Mouse (Mus musculus) left cerebral cortex, postnatal 4 days (tissue): Measurements from ENCODE around the gene Lamb1. TPM values are rescaled to one million over a fixed set of nuclear protein-coding genes. Genes with fewer than 3 reads are reported as not detected.

Experiments
- DNase-seq: peaks from one replicate; pipeline ENCODE4 v3.0.0-alpha.2; 2022
- intact Hi-C: fragments of 180-260 bp; cut with DNase I; formaldehyde crosslinking; loops from one replicate; pipeline ENCODE4 v1.15.1; 2025
- total RNA-seq, 2 experiments: library from RNA; stranded (reverse); gene quantifications; 2 replicates each; pipeline ENCODE4 v1.2.3; 2021

Lamb1 gene
- total RNA-seq, 2 experiments from 2014 or later, result 50.9 to 55.7 TPM

DNA sequence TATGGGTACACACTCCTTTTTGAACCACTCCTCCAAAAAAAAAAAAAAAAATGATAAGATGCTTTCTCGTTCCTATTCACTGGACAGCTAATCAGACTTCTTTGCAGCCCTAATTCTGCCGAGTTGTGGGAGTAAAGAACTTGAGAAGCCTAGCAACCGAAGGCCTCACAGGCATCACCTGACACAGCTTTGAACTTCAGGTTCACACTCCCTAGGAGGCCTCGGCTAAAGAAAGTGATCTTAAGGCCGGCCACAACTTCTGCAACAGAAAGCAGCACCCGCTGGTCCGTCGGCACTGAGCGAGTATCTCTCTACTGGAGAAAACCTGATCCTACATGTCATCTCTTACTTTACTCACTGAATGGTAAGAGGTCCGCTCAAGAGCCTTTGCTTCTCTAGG is 16.4 kb upstream of the Lamb1 start:
- no peak for DNase-seq
- intact Hi-C loops, result no loop called here

GRCm38 (mm10) chr12:31252259-31252658 is 12.8 kb upstream of the Lamb1 start:
- intact Hi-C loops, result no loop called here
- no peak for DNase-seq

GRCm38 (mm10) chr12:31254978-31255377 is 10.1 kb upstream of the Lamb1 start:
- no peak for DNase-seq
- intact Hi-C loops, result no loop called here

DNA sequence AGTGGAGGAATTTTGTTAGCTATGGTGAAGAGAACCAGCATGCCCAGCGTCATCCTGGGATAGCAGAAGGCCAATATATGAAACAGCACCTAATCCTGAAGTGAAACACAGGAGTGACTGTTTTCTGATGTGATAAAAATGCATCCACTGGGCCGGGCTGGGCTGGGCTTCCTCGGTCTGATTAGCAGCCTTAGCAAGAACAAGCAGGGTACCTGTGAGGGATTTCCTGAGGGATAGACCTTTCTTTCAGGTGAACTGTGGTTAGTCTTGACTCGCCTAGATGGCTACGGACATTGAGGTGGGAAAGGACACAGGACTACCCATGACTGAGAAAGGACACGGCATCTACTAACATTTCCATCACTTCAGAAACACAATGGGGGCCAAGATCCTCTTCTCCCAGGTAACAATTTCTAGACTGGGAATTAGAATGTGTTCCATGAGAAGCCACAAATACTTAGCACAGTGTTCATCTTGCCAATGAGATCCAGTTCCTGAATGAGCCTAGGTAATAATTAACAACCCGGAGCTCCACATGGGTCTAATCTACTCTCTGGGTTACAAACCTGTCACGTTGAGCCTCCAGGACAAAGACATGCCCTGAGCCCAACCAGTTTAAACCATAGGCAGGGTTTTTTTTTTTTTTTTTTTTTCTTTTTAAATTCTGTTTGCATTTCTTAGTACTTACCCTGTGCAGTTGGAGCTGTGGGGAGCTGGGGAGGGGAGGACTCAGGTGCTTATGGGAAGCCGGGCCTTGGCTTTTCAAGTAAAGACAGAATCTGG is 8.7 kb upstream of the Lamb1 start:
- DNase-seq, result no peak
- intact Hi-C loops, result no loop called here

DNA sequence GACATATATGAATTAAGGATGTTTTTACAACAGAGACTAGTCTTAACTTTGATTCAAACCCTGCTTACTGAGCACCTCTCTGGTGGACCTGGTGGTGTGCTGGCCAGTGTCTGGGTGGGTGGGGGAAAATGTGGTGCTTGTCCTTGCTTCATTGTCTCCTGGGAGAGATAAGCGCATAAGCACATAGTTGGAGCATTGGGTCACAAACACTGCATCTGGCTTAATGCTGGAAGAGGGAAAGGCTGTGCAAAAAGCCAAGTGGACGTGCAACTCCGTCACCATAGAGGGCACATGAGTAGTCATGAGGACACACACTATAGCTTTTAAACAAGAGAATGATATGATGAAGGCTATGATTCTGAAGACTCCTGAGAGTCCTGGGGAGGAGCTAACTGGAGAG is 3.2 kb upstream of the Lamb1 start:
- no peak for DNase-seq
- intact Hi-C loops, result loop anchor here (10.0 kb wide), 1 partner anchor 137 kb away; no protein-coding TSS in a partner anchor

- intact Hi-C loops, result loop anchor here (10.0 kb wide), 1 partner anchor 139 kb away; no protein-coding TSS in a partner anchor
- no peak for DNase-seq
These were observed 1.1 kb upstream of the Lamb1 start for GRCm38 (mm10) chr12:31263921-31264320.

DNA sequence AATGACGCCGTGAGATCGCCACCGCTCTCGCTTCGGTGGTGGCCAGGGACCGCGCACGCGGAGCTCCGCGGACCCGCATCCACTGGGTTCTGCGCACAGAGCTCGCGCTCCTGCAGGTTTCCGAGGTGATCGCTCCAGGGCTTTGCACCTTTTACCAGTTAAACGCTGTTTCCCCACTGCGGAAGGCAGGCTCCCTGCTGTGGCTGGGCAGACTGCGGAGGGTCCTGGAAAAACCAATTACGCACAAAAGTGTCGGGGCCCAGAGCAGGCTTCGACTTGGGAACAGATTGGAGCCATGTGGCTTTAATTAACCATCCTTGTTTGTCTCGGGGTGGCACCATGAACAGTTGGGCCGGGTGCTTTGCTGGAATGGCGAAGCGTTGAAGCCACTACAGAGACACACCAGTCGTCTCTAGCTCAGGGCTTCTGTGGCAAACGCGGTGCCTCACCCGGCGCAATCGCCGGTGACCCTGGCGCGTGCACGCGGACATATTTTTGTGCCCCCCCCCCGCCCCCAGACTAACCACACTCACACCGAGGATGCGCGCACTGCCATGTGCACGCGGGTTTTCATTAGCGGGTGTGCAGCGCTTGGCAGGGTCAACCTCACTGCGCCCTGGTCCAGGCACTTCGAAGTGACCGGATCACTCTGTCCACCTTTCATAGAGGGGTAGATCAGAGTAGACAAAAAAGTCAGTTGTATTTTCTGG is 843 bp downstream of the Lamb1 start:
- intact Hi-C loops, result loop anchor here (5.0 to 10.0 kb wide), 2 partner anchors 99 to 141 kb away; no protein-coding TSS in a partner anchor
- DNase-seq, result peak; percentile 27

DNA sequence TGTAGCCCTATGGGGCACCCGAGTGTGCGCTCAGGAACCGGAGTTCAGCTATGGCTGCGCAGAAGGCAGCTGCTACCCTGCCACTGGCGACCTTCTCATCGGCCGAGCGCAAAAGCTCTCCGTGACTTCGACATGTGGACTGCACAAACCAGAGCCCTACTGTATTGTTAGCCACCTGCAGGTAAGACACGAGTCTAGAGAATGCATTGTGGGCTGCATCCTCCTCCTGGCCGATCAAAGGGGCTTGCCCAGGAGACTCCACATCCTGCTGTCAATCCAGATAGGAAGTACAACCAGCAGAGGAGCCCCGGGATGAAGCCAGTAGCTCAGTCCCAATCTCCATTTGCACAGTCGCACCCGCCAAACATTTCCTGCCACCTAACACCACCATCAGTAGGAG is 1.7 kb downstream of the Lamb1 start:
- no peak for DNase-seq
- intact Hi-C loops, result loop anchor here (5.0 to 10.0 kb wide), 2 partner anchors 99 to 142 kb away; no protein-coding TSS in a partner anchor

DNA sequence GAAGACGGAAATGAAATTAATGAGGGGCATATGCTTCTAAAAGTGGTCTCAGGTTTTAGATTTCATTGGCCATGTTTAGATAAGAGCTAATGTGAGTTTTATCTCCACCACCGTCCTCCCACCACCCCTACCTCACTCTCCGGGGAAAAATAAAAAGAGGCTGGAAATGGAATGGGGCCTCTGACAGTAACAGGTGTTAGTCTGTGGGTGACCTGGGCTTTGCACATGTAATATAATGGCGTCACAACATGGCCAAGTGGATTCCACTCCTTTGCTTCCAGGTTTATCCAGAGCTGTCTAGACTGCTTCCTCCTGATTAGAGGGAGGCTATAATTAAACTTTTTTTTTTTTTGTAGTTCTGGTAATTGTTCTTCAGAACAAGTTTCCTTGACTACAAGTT is 2.3 kb downstream of the Lamb1 start:
- no peak for DNase-seq
- intact Hi-C loops, result loop anchor here (5.0 to 10.0 kb wide), 2 partner anchors 100 to 143 kb away; no protein-coding TSS in a partner anchor

- intact Hi-C loops, result loop anchor here (5.0 to 10.0 kb wide), 2 partner anchors 101 to 144 kb away; no protein-coding TSS in a partner anchor
- DNase-seq, result no peak
These were observed 3.3 kb downstream of the Lamb1 start for GRCm38 (mm10) chr12:31268315-31268714.

DNA sequence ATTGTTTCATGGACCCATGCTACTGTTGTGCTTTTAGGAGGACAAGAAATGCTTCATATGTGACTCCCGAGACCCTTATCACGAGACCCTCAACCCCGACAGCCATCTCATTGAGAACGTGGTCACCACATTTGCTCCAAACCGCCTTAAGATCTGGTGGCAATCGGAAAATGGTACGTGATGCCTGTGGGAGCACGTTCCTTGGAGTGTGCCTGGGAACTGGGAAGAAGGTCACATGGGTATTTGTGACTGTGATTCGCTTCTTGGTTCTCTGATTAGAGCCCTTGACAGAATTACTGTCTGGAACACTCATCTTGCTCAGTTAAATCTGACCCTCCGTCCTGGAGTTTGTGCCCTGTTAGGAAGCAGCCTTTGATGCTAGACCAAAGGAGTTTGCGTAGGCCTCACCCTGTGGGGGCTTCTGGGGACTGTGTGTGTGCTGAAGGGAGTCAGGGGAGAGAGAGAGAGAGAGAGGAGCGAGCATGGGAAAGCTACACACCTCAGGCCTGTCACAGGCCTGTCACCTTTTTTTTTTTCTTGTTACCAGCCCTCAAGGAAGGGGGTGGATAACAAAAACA is 4.1 kb downstream of the Lamb1 start:
- no peak for DNase-seq
- intact Hi-C loops, result loop anchor here (5.0 to 10.0 kb wide), 2 partner anchors 102 to 144 kb away; no protein-coding TSS in a partner anchor

- DNase-seq, result no peak
- intact Hi-C loops, result no loop called here
These were observed 5.3 kb downstream of the Lamb1 start for GRCm38 (mm10) chr12:31270361-31270760.

GRCm38 (mm10) chr12:31270776-31271175 is 5.7 kb downstream of the Lamb1 start:
- DNase-seq, result no peak
- intact Hi-C loops, result no loop called here

GRCm38 (mm10) chr12:31271361-31272011 is 6.5 kb downstream of the Lamb1 start:
- DNase-seq, result peak; percentile 13
- intact Hi-C loops, result no loop called here

DNA sequence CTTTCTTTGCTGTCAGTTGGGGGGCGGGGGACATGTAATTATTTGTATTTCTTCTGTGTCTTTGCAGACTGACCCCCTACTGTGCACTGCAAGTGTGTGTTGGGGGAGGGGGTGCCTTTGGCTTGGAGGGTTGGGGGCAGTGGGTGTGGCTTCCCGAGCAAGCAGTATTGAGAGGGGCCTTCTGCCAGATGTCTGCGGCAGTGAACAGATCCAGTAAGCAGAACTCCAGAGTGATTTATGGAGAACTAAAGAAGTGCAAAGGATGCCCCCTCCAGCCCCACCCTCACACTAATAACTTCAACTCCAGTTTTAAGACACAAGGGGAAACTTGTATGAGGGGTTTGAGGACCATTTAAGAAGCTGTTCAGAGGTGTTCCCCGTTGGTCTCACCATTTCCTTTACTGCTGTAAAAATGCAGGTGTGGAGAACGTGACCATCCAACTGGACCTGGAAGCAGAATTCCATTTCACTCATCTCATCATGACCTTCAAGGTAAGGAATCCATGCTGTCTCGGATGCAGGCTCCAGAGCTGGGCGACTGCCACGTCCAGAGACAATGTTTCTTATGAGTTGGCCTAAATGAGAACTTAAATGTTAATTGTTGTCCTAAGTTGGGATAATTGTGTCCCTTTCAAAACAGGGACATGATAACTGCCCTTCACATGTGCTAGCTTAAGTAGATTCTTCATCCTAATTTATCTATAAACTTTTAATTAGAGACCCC is 7.1 kb downstream of the Lamb1 start:
- peak; percentile 3 for DNase-seq
- intact Hi-C loops, result no loop called here

DNA sequence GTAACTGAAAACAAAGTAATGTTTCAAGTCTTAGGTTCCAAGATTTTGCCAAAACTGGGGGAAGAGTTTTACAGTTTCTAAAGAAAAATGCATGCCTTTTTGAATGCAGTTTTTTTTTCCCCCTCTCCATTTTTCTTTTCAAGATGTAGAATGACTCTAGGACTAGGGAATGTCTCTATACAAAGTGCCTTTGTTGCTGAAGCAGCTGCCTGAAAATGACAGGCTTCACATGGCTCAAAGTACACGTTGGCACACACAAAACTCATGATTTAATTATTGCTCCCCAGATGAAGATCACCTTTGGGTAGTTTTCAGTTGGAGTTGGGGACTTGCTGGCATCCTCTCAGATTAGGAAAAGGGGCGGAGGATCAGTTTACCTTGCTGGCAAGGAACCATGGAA is 7.8 kb downstream of the Lamb1 start:
- intact Hi-C loops, result no loop called here
- no peak for DNase-seq

DNA sequence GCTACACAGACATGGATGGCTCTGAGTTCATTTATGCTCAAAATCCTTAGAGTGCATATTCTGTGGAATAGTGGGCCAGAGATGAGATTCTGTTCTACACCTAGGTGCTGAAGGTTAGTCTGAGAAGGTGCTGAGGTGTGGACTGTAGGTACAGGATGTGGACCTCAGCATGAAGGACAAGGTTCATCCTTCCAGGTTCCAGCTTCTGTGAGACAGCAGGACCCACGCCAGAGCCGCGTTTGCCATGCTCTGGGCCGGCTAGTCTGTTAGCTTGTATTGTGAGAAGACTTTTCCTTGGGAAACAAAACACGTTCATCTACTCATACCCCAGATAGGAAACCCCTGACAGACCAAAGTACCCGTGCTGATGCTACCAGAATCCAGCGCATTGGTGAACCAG is 8.6 kb downstream of the Lamb1 start:
- intact Hi-C loops, result no loop called here
- no peak for DNase-seq

GRCm38 (mm10) chr12:31275411-31275810 is 10.4 kb downstream of the Lamb1 start:
- no peak for DNase-seq
- intact Hi-C loops, result no loop called here

DNA sequence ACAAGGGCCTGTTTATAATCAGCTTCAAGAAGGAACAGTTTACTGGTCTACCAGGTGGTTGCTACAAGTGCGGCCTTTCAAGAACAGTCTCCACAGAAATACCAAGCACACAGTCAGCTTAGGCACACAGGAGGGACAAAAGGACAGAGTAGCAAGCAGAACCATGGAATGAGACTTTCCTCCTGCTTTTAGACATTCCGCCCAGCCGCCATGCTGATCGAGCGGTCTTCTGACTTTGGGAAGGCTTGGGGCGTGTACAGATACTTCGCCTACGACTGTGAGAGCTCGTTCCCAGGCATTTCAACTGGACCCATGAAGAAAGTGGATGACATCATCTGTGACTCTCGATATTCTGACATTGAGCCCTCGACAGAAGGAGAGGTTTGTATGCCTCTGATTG is 13.2 kb downstream of the Lamb1 start:
- no peak for DNase-seq
- intact Hi-C loops, result no loop called here

- intact Hi-C loops, result no loop called here
- DNase-seq, result no peak
These were observed 15.3 kb downstream of the Lamb1 start for GRCm38 (mm10) chr12:31280318-31280717.
